Mouse (Mus musculus) testis, postnatal 14 days (tissue): ENCODE measurements around the gene Crybb3.
"Not testable (repeated sequence)": the region's sequence is repeated elsewhere in the genome, so short reads cannot be mapped to it uniquely, and the experiment has no call there.

ENCODE experiments used
- DNase-seq: peaks from one replicate; pipeline ENCODE4 v3.0.0; 2021; ENCODE audit warnings: low spot score

Crybb3 gene

DNA sequence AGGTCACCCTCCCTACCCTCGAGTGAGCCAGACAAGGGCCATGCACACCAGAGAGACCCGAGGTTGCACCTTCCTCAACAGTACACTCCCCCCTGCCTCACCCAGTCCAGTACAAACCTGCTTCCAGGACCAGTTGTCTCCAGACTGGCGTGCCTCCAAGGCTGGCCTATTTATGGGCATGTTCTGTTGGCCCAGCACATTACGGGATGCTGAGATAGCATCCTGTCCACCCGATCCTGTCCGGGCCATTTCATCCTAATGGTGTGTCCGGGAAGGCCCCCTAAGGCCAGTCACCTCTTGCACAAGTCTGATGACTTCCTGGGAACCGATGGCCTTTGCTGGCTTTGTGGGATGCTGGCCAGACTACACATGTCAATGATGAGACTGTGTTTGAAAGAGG is at the start of gene Crybb3:
Crybb3 (minus strand) TSS at position 146 of the 400 bp plus-strand sequence.
- DNase-seq, result peak; percentile 57

DNA sequence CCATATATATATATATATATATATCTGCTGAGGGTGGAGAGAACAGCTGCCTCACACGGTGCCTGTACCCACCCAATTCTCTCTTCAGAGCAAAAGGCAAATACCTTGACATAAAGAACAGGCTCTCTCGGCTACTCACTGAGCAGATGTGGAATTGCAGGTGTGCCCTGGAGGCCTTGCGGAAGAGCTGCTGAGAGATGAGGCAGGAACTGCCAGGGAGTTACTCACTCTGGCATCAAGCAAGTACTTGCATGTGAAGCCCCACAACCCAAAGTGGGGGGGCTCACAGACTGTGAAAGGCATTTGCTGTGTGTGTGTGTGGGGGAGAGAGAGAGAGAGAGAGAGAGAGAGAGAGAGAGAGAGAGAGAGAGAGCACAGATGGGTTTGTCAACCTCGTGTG is 47.0 kb upstream of the Crybb3 start:
- DNase-seq, result no peak

DNA sequence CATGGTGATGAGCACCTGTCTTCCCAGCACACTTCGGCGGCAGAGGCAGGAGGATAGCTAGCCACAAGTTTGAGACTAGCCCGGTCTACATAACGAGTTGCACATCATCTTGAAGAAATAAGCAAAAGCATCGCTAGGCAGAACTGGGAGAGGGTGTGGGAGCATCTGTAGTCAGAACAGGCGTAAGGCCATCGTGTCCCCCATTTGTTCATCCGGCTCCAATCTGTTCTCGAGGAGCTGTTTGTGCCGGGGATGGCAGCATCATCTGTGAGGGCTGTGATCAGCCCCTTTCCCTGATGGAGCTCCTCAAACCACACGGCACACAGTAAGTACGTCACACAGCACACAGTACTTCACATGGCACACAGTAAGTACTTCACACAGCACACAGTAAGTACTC is 45.1 kb upstream of the Crybb3 start:
- no peak for DNase-seq

DNA sequence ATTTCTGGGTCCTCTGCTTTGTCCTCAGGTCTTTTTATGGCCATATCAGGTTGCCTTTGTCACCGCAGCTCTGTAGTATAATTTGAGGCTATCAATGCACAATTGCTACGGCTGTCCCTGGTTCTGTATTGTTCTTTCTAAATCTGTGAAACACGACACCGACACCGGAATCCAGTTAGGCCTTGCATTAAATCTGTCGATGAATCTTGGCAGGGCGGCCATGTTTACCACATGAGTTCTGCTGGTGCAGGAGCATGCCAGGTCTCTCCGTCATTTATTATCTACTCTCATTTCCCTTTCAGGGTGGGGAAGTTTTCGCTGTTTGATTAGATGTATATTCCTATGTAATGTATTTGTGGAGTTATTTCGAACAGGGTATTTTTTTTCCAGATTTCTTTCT is 42.3 kb upstream of the Crybb3 start:
- no peak for DNase-seq

DNA sequence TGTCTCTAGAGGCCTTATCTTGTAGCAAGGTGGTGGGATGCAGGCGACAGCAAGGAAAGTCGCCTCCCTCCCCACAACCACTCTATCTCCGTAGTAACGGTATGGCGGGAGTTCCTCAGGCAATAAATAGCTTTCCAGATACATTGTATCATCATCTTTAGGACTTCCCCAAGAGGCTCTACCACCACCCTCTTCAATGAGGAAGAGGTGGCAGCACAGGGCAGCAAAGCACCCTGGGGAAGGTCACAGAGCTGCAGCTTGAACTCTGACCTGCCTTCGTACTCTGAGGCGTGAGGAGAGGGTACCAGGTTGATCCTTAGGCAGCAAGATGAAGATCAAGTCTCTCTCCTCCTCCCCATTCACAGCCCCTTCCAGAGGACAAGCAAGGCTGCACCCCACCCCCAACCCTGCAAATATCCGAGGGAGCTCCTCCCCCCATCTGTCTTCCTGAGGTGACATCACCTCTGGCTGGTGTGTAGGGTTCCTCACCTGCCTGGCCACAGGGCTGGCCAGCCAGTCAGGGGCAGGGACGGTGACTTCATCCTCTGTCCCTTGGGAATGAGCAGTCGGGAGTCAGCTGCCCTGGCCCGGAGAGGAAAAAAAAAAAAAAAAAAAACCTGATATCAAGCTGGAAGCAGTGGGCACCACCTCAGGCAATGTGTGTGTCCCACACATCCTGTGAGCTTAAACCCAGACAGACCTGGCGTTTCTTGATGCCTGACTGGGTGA is 41.1 kb upstream of the Crybb3 start:
- no peak for DNase-seq

DNA sequence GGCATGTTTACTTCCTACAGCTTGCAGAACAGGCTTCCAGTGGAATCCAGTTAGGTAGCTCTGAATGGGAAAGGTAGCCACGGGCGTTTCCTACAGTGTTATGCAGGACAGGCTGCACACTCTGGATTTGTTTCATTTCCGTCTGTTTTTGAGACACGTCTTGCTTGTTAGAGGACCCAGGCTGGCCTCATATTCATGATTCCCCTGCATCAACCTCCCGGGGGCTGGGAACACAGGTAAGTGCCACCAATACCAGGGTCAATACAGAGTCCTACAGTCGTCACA is 40.1 kb upstream of the Crybb3 start:
- DNase-seq, result no peak

DNA sequence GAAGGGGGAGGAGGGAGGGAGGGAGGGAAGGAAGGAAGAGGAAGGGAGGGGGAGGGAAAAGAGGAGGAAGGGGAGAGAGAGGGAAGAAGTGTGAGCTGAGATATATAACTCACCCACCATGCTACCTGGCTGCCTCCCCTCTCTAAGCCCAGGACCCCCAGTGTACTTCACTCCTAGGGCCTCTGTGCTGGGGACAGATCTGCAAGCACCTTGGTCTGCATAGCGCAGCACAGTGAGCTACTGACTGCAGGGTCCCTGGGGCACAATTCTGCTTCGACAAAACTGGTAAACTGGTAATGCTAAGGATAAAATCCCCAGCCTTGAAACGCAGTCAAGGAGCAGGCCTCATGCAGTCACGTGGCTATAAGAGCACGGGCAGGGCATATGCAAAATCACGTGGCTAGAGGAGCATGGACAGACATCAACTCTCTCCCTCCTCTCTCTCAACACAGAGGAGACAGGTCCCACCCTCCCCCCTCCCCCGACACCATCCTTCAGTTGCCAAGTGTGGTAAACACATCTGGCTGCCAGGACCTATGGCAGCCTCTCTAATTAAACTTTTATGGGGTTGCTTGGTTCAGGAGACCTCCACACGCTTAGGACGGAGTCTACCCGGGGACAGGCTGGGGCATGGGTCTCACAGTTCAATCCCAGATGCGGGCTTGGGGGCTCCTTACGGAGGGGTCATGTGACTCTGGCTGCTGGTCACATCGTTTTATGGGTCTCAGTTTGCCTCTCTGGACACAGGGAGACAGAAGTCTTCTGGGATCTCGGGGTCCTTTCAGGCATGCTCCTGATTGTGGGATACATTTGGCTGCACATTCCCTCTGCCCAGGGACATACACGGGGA is 39.6 kb upstream of the Crybb3 start:
- DNase-seq, result no peak

DNA sequence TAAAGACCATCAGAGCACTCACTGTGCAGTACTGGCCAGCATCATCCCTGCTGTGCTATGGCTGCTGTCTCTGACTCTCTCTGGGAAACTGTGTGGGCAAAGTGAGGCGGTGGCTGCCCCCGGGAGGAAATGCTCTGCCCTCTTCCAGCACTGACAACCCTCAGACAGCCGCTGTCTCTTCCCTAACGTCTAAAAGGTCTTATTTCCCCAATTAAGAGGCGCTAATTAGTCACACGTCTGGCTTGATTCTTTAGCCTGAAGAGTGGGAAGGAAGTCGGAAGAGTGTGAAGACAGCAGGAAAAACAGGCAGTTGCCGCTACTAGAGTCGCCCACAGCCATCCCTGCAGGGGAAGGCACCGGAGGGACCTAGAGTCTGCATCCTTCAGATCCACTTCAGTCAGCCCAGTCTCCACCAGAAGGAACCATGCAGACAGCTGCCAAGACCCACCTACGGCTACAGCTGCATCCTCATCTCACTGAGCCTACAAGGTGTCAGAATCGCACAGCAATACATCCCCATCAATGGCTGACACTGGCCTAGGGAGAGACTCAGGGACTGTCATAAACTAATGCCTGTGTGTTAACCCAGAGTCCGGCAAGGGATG is 38.6 kb upstream of the Crybb3 start:
- no peak for DNase-seq

DNA sequence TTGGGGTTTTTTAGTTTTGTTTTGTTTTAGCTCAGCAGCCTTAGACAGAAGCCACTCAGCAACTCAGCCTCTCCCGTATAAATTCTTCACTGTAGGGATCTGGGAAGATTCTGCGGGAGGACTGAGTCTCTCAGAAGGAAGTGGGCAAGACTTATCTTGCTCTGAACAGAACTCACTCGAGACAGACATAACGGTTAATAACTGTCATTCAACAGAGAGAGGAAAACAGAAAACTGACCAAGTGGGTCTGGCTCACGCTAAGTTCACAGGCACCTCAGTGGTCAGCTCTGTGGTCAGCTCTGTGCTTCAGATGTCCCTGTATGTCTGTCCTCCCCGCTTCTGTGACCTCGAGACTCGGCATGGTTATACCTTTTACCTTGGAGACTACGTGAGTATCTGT is 37.9 kb upstream of the Crybb3 start:
- DNase-seq, result no peak

DNA sequence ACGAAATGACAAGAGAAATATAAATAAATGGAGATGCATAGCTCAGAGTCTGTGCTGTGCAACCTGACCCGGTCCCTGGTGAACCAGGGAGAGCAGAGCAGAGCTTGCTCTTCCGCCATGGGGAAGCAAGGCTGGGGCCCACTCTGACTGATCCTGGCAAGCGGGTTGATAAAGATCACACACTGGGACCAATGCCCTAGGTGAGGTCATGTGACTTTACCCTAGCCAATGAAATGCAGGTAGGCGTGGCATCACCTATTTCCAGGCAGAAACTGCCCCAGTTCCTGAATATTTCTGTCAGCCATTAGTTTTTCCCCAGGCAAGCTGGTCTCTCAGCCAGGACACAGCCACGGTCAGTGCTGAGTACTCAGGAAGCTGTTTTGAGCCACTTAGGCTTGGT is 37.3 kb upstream of the Crybb3 start:
- DNase-seq, result no peak

DNA sequence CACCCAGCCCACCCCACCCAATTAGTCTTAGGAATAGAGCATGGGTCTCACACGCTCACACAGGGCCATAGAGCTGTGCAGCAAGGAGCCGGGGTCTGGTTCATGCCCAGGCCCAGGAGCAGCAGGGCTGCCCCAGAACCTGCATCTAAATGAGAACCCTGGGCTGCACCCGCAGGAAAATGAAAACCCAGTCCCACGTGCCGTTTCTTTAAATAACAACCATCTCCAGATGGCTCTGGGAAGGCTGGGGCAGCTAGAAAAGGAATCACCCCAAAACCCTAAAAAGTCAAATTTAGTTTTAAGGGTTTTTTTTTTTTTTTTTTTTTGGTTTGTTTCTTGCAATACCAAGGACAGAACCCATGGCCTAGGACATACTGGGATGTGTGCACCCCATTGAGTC is 36.0 kb upstream of the Crybb3 start:
- DNase-seq, result no peak

DNA sequence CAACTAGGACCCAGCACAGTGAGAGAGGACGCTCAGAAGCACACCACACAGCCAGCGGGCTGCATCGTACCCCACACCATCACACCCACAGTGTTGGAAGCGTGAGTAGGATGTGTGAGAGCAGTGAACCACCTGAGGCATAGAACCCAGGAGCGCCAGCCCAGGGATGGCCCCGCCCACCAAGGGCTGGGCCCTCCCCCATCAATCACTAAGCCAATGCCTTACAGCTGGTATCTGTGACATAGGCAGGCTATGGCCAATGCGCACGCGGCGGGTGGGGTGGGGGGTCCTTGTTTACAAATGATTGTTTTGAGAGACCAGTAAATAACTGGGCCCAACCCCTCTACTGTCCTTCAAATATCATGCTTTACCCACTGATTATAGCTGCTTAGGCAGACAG is 34.5 kb upstream of the Crybb3 start:
- DNase-seq, result no peak

DNA sequence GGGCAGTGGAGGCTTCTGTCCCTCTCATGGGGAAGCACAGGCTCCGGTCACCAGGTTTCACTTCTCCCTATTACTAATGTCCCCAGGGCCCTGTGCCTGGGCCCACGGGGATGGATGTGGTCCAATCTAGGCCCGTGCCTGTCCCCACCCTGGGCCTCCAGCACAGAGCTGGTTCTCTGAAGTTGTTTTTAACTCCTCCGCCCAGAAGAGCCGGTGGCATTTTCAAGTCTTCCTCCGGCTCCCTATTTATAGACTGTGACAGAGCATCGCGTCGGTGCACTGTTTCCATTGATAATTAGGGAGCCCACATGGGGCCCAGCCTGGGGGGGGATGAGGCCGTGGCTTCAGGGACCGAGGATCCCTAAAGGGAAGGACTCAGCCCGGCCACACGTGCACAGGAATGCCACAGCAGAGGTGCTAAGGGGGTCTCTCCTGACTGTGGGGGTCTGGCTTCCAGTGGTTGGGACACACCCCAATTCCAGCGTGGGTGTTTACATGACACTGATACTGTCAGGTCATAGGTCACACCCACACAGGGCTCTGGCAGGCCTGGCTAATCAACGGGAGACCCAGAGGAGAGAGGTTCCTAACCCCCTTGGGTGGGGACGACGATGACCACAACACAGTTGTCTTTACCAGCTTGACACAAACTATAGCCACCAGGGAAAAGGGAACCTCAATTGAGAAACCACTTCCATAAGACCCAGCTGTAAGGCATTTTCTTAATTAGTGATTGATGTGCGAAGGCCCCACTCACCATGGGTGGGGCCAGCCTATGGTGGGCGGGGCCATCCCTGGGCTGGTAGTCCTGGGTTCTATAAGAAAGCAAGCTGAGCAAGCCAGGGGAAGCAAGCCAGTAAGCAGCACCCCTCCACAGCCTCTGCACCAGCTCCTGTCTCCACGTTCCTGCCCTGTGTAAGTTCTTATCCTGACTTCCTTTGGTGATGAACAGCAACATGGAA is 33.2 kb upstream of the Crybb3 start:
- no peak for DNase-seq

DNA sequence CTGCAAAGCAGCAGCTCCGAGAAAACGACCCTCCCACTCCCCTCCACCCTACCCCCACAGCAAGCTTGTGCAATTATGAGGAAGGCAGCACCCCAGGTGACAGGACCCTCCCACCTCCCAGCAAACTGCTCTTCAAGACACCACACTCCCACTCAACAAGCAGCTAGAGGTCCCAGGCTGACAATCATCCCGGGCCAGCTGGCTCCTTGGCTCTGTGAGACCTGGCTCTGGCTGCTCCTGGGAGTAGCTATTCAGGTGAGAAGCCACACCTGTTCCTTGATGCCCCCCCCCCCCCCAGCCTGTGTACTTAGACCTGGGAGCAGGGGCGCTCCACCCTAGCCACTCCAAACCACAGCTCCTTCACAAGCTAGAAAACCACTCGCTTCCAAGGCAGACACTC is 31.7 kb upstream of the Crybb3 start:
- DNase-seq, result no peak

DNA sequence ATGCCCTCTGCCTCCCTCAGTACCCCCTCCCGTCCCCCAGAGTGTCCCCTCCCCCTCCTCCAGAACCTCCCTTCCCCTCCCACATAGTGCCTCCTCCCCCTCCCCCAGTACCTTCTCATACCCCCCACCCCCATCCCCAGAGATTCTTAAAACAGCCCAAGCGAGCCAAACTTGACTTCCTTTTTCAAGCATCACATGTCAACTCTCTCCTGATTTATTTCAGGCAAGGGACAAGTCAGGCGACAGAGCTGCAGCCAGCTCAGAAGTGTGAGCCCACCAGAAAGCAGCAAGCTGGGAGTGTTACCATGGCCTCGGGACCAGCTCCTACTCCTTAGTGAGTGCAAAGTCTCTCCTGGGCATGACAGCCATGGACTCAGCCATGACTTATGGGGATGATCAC is 30.0 kb upstream of the Crybb3 start:
- no peak for DNase-seq

DNA sequence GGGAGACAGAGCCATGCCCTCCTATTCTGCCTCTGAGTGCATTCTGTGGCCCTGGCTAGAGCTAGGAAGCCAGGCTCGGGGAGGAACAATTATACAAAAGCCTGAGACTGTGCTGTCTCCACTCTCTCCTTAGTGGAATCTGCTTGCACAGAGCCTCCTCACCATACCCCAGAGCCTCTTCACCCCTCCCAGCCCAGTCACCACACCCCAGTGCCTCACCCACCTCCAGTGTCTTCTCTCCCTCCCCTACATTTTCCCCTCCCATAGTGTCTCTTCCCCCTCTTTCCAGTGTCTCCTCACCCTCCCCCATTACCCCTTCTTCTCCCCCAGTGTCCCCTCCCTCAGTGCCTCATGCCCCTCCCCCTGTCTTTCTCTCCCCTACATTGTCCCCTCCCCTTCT is 29.5 kb upstream of the Crybb3 start:
- DNase-seq, result no peak

DNA sequence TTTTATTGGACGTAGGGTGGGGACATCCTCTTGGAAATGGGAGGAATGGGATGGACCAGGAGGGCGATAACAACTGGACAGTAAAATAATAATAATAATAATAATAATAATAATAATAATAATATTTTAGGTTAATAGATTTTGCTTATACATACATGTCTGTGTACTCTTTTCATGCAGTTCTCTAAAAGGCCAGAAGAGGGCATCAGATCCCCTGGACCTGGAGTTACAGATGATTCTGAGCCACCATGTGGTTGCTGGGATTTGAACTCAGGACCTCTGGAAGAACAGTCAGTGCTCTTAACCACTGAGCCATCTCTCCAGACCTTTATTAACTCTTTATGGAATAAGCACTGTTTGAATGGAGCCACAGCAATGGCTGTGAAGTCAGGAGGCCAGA is 28.3 kb upstream of the Crybb3 start:
- not testable (repeated sequence) for DNase-seq

DNA sequence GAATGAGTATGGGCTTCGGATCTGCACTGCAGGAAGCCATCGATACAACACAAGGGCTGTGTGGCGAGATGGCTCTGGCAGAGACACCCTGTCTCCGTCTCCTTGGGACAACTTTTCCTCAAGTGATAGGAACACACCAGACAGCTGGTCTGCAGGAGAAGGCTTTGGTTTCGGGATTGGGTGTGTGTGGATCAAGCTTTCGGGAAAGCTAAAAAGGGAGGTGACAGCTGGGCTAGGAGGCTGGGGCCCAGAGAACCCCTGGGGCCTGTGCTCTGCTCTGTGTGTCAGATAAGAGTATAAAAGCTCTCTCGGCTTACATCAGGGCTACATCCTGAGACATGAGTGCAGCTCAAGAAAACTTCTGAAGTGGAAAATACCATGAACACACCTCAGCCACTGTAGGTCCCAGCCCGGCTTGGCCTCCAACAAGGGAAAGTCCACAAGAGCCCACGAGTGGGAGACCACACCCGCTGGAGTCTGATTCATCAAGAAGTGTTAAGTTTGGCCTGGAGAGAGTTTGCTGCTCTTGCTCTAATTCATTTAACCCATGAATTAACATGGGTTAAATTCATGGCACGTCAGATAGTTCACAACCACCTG is 26.9 kb upstream of the Crybb3 start:
- no peak for DNase-seq

DNA sequence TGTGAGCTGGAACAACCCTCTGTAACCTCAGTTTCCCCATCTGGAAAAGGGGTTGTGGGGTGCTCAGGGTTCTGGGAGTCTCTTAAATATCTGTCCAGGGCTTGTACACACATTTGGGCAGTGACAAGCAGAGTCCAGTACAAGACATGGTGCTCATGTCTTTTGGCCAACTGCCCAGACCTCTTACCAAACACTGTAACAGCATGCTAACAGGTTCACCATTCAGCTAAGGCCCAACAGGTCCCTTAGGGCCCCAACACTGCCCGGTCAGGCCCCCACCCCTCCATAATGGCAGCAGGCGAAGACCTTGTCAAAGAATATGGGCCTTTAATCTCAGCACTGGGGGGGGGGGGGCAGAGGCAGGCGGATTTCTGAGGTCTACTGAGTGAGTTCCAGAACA is 26.3 kb upstream of the Crybb3 start:
- no peak for DNase-seq

DNA sequence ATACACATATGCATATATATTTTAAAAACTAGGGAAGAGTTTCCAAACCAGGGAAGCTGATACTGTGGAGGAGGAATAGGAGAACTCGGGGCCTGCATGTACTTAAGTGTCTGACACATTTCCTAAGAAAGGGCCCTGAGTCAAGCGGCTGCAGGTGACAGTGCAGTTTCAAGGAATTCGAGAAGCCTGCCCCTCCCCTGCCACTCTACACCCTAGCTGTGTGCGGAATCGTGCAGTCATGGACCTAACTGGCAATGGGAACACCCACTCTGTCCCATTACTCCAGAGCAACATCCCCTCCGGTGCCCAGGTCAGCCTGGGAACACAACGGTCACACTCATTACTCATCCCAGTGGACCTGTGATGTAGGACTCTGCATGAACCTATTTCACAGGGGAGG is 25.2 kb upstream of the Crybb3 start:
- DNase-seq, result no peak

DNA sequence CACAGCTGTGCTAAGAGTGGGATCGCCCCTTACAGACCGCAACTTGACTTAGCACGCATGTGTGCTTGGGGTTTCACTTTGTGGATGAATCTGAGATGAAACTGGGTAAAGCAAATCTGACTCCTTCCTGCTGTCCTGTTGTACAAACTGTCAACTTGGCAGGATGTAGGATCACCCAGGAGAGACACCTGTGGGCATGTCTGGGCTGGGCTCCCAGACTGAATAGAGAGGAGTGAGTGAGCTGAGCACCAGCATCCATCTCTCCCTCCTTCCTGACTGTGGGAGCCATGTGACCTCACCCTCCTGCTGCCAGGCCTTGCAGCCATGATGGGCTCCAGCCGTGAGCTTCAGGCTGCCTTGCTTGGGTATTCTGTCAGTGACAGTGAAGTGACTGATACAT is 24.1 kb upstream of the Crybb3 start:
- no peak for DNase-seq

DNA sequence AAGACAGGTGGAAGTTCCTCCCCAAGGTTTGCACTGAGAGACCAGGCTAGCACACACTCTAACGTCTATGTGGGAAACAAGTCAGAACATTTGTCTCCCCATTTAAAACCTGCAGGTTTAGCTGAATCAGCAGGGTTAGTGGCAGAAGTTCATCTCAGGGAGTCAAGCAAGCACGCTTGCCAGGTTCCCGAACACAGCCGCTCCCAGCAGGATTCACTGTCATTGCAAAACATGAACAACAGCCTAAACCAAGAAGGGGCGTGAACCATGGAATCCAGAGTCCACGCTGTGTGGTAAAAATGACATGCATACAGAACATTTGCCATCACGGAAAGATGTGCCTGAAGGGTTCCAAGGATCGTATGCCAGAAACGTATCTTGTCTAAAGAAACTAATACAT is 23.7 kb upstream of the Crybb3 start:
- DNase-seq, result no peak
